Mouse (Mus musculus) C2C12 (cell line): Measurements from ENCODE around the gene Gm3625. TPM values are rescaled to one million over a fixed set of nuclear protein-coding genes. Genes with fewer than 3 reads are reported as not detected.

Experiments
- H3K27me3 ChIP-seq: one replicate; pipeline ENCODE4 v1.6.1; 2011; ENCODE audit not compliant: control insufficient read depth, insufficient read depth, insufficient read length
- H3K36me3 ChIP-seq: one replicate; pipeline ENCODE4 v1.6.1; 2011; ENCODE audit not compliant: control insufficient read depth, insufficient read depth
- H3K4me3 ChIP-seq: one replicate; pipeline ENCODE4 v1.5.1; 2011; ENCODE audit warnings: mild to moderate bottlenecking, control low read depth; ENCODE audit not compliant: poor library complexity, insufficient read depth, severe bottlenecking
- H3K79me2 ChIP-seq: one replicate; pipeline ENCODE4 v1.6.1; 2011; ENCODE audit not compliant: control insufficient read depth, insufficient read depth
- H3K79me3 ChIP-seq: one replicate; pipeline ENCODE4 v1.6.1; 2011; ENCODE audit warnings: low read depth, control low read depth
- H3ac ChIP-seq: one replicate; pipeline ENCODE3; 2011; ENCODE audit warnings: low read depth; ENCODE audit not compliant: control insufficient read depth, insufficient read length
- CEBPB ChIP-seq: IDR thresholded peaks from one replicate; pipeline ENCODE4 v1.6.1; 2011; ENCODE audit warnings: low read depth, mild to moderate bottlenecking, control low read depth, moderate library complexity
- CTCF ChIP-seq: IDR thresholded peaks from one replicate; pipeline ENCODE4 v1.5.1; 2011; ENCODE audit not compliant: control insufficient read depth, insufficient read depth, insufficient read length
- FOSL1 ChIP-seq: IDR thresholded peaks from one replicate; pipeline ENCODE4 v1.8.0; 2011; ENCODE audit warnings: mild to moderate bottlenecking, low read length; ENCODE audit not compliant: poor library complexity, insufficient read depth, severe bottlenecking
- MAX ChIP-seq: IDR thresholded peaks from one replicate; pipeline ENCODE4 v1.6.1; 2011; ENCODE audit warnings: mild to moderate bottlenecking, control low read depth
- MYOD1 ChIP-seq: IDR thresholded peaks from one replicate; pipeline ENCODE4 v1.6.1; 2011; ENCODE audit warnings: low read depth; ENCODE audit not compliant: control insufficient read depth, insufficient read length
- MYOG ChIP-seq: IDR thresholded peaks from one replicate; pipeline ENCODE4 v1.6.1; 2011; ENCODE audit not compliant: control insufficient read depth, insufficient read length; ENCODE audit errors: extremely low read depth
- USF1 ChIP-seq: IDR thresholded peaks from one replicate; pipeline ENCODE4 v1.6.1; 2011; ENCODE audit warnings: low read depth, mild to moderate bottlenecking, control low read depth, moderate library complexity
- polyA plus RNA-seq: library from polyadenylated mRNA; unstranded; fragments of >200 nt; fragmentation: generic; extraction: Trizol; gene quantifications from one replicate; pipeline ENCODE4 v1.2.1, GENCODE M21; 2012; ENCODE audit warnings: missing spikeins

Gene Gm3625
- polyA plus RNA-seq, 1 experiment: not detected

DNA sequence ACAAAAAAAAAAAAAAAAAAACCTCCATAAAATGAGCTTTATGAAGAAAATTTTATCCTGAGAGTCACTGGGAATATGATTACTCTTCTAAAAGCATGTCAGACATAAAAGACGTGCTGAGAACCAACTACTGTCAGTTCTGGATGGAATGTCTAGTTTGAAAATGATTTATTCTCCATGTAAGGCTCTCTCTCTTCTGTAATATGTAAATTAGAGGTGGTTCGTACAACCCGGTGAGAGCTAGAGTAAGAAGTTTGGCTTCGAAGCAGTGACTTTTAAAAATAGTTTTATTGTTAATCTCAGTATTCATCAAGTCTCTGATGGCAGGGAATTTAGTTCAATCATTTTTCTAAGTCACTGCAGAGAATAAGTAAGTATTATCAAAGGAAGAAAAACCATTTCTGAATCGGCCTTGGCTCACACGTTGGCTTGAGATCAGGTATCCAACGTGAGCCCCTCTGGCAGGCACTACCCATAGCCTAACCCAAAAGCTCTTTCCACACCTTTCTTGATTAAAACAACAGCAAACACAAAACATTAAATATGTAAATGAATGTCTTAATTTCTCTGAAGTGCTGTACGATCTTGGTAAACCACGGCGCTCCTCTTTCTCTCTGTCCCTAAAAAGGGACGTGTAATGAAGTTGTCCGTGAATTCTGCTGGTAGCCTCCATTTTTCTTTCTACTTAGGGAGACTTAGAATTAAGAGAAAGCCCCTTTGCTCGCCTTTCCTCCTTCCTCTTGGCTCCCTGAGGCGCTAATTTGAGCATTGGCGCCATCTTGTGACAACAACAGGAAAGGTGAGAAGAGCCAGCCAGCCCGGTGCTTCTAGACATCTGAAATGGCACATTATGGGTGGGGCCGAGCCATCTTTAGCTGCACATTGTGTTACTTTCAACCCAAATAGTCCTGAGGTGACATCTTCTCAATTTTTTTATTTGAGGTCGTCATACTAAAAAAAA, 44.4 kb downstream of the Gm3625 start:
- Histone ChIP-seq H3K27me3 (no peaks in the 10 kb centered on the region), H3ac (no peak overlapping the region), H3K36me3 (no peaks in the 10 kb centered on the region), H3K79me2 (no peaks in the 10 kb centered on the region), H3K79me3 (no peaks in the 10 kb centered on the region), H3K4me3 (no peak overlapping the region)
- TF ChIP-seq MYOG (no peak), CTCF (peak; percentile 58)

DNA sequence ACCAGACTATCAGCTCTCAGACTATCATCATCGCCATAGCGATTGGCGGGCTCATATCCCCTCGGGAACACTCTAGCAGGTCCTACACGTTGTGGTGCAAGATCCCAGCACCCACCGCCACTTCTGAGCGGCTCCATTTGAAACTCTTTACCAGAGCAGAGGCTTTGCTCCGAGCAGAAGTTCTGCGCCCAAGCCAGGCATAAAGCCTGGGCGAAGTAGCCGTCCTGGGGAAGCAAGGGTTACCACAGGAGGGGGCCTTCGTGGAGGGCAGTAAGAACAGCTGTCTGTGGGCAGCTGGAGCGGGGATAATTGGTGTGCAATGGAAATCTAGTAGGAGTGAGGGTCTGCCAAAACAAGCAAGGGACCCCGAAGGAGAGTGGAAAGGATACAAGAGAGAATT, 45.2 kb downstream of the Gm3625 start:
- H3K79me3 ChIP-seq: no peaks in the 10 kb centered on the region
- H3K4me3 ChIP-seq: no peak overlapping the region
- H3K27me3 ChIP-seq: no peaks in the 10 kb centered on the region
- H3K79me2 ChIP-seq: no peaks in the 10 kb centered on the region
- no peak overlapping the region for H3ac ChIP-seq
- TF ChIP-seq USF1 (no peak), MYOD1 (no peak), FOSL1 (no peak), CTCF (no peak), CEBPB (no peak), MYOG (no peak), MAX (no peak)
- no peaks in the 10 kb centered on the region for H3K36me3 ChIP-seq

GRCm38 (mm10) chr12:4546491-4546890, 46.2 kb downstream of the Gm3625 start:
- H3K27me3 ChIP-seq: no peaks in the 10 kb centered on the region
- no peak for TF ChIP-seq MYOG
- peak; percentile 27 for TF ChIP-seq MYOD1

DNA sequence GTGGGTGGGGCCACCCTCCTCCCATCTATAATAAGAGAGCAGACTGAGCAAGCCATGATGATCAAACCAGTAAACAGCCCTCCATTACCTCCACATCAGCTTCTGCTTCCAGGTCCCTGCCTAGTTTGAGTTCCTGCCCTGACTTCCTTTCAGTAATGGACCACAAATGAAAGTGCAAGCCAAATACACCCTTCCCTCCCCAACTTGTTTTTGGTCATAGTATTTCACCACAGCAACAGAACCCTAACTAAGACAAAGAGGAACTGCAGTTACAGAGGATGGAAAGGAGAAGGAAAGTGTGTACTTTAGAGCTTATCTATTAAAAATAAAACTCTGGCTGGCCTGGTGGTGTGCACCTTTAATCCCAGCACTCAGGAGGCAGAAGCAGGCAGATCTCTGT, 47.3 kb downstream of the Gm3625 start:
- Histone ChIP-seq H3K4me3 (no peak overlapping the region), H3K79me2 (no peaks in the 10 kb centered on the region), H3ac (no peak overlapping the region), H3K27me3 (no peaks in the 10 kb centered on the region), H3K79me3 (no peaks in the 10 kb centered on the region), H3K36me3 (no peaks in the 10 kb centered on the region)
- TF ChIP-seq USF1: no peak
- no peak for TF ChIP-seq FOSL1
- TF ChIP-seq CEBPB: no peak

More at GRCm38 (mm10) chr12:4546491-4546890, 46.2 kb downstream of the Gm3625 start:
- no peaks in the 10 kb centered on the region for H3K79me2 ChIP-seq
- H3ac ChIP-seq: no peak overlapping the region
- no peaks in the 10 kb centered on the region for H3K79me3 ChIP-seq
- H3K36me3 ChIP-seq: no peaks in the 10 kb centered on the region
- no peak overlapping the region for H3K4me3 ChIP-seq

- no peaks in the 10 kb centered on the region for H3K36me3 ChIP-seq
- no peak overlapping the region for H3K4me3 ChIP-seq
- no peak overlapping the region for H3ac ChIP-seq
- H3K79me2 ChIP-seq: no peaks in the 10 kb centered on the region
- H3K27me3 ChIP-seq: no peaks in the 10 kb centered on the region
- no peak for TF ChIP-seq CTCF
- no peak for TF ChIP-seq USF1
- no peak for TF ChIP-seq MYOD1
- TF ChIP-seq CEBPB: no peak
- TF ChIP-seq MAX: no peak
- no peak for TF ChIP-seq MYOG
- TF ChIP-seq FOSL1: no peak
- H3K79me3 ChIP-seq: no peaks in the 10 kb centered on the region
Measured at GRCm38 (mm10) chr12:4544400-4544919, 48.3 kb downstream of the Gm3625 start.

Other genes starting within 250 kb of the Gm3625 start
- gene Ncoa1, start 115.7 kb downstream of the Gm3625 start, polyA plus RNA-seq: 3.4 TPM
- gene Itsn2, start 289 bp downstream of the Gm3625 start, polyA plus RNA-seq: 7.9 TPM
- 0.05 TPM for gene Fam228a, start 145.5 kb upstream of the Gm3625 start, polyA plus RNA-seq
- not detected for gene Pfn4, start 176.1 kb upstream of the Gm3625 start, polyA plus RNA-seq
- gene Fam228b, start 176.3 kb upstream of the Gm3625 start, polyA plus RNA-seq: 0.01 TPM
- gene Sf3b6, start 224.6 kb upstream of the Gm3625 start, polyA plus RNA-seq: 103 TPM
- 5.5 TPM for gene Fkbp1b, start 248.7 kb upstream of the Gm3625 start, polyA plus RNA-seq